Mouse (Mus musculus): ENCODE data around the gene Tmem178b. TPM values are rescaled to one million over a fixed set of nuclear protein-coding genes. Genes with fewer than 3 reads are reported as not detected.

Tmem178b gene
- polyA plus RNA-seq, 1 experiment from 2014 or later = 0.07 TPM

GRCm38 (mm10) chr6:40131936-40132335, 258.9 kb downstream of the Tmem178b start:
- 97% methylated on average over 1 of the region's 1 CpGs for WGBS
- H3K9me3 ChIP-seq (ENCODE audit: low read length) = no peaks in the 10 kb centered on the region
- ATAC-seq (ENCODE audit: low FRiP score, low TSS enrichment) = no peak

GRCm38 (mm10) chr6:40133436-40133835, 260.4 kb downstream of the Tmem178b start:
- Histone ChIP-seq H3K9me3 (ENCODE audit: low read length) (no peaks in the 10 kb centered on the region), H3K4me2 (replicated peaks; ENCODE audit: low read depth, low read length) (no peak overlapping the region), H3K9ac (replicated peaks; ENCODE audit: low read length) (no peak overlapping the region), H3K27ac (ENCODE audit: low read length) (no peak overlapping the region), H3K36me3 (ENCODE audit: insufficient read depth, low read length) (no peaks in the 10 kb centered on the region), H3K4me1 (ENCODE audit: insufficient read depth, low read length) (no peaks in the 10 kb centered on the region), H3K27me3 (ENCODE audit: insufficient read depth, low read length) (no peaks in the 10 kb centered on the region), H3K4me3 (ENCODE audit: low read length) (no peak overlapping the region)
- ATAC-seq (ENCODE audit: low FRiP score, low TSS enrichment) = no peak
- WGBS = 77% methylated on average over 6 of the region's 6 CpGs

More at GRCm38 (mm10) chr6:40131936-40132335, 258.9 kb downstream of the Tmem178b start:
- no peaks in the 10 kb centered on the region for H3K4me1 ChIP-seq (ENCODE audit: insufficient read depth, low read length)
- H3K27ac ChIP-seq (ENCODE audit: low read length) = no peak overlapping the region
- no peak overlapping the region for H3K4me2 ChIP-seq (replicated peaks; ENCODE audit: low read depth, low read length)
- no peaks in the 10 kb centered on the region for H3K36me3 ChIP-seq (ENCODE audit: insufficient read depth, low read length)
- H3K4me3 ChIP-seq (ENCODE audit: low read length) = no peak overlapping the region
- no peak overlapping the region for H3K9ac ChIP-seq (replicated peaks; ENCODE audit: low read length)
- no peaks in the 10 kb centered on the region for H3K27me3 ChIP-seq (ENCODE audit: insufficient read depth, low read length)

- no peak overlapping the region for H3K9ac ChIP-seq (replicated peaks; ENCODE audit: low read length)
- H3K27me3 ChIP-seq (ENCODE audit: insufficient read depth, low read length) = no peaks in the 10 kb centered on the region
- no peak for ATAC-seq (ENCODE audit: low FRiP score, low TSS enrichment)
- no peaks in the 10 kb centered on the region for H3K4me1 ChIP-seq (ENCODE audit: insufficient read depth, low read length)
- H3K9me3 ChIP-seq (ENCODE audit: low read length) = no peaks in the 10 kb centered on the region
- no peak overlapping the region for H3K27ac ChIP-seq (ENCODE audit: low read length)
- no peak overlapping the region for H3K4me2 ChIP-seq (replicated peaks; ENCODE audit: low read depth, low read length)
- no peaks in the 10 kb centered on the region for H3K36me3 ChIP-seq (ENCODE audit: insufficient read depth, low read length)
- H3K4me3 ChIP-seq (ENCODE audit: low read length) = no peak overlapping the region
- 73% methylated on average over 6 of the region's 6 CpGs for WGBS
Observed at GRCm38 (mm10) chr6:40135716-40136115, 262.6 kb downstream of the Tmem178b start.

DNA sequence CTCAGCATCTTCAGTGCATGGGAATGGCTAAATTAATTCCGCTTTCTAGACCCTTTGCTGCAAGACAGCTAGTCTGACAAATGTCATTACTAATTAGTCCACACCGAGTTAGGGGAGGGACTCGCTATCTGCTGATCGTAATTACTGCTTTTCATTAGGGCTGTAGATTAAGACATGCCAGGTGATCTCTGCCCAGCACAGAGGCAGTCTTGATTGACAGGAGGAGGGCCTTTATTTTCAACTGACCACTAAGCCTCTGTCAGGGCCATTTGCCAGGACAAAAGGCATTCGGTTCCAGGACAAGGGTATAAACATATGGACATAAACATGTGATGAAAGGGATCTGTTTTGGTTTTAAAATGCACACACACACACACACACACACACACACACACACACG, 264.3 kb downstream of the Tmem178b start:
- H3K4me1 ChIP-seq (ENCODE audit: insufficient read depth, low read length) = no peaks in the 10 kb centered on the region
- no peak overlapping the region for H3K4me3 ChIP-seq (ENCODE audit: low read length)
- no peaks in the 10 kb centered on the region for H3K27me3 ChIP-seq (ENCODE audit: insufficient read depth, low read length)
- H3K36me3 ChIP-seq (ENCODE audit: insufficient read depth, low read length) = no peaks in the 10 kb centered on the region
- no peak overlapping the region for H3K27ac ChIP-seq (ENCODE audit: low read length)
- no peak for ATAC-seq (ENCODE audit: low FRiP score, low TSS enrichment)
- H3K4me2 ChIP-seq (replicated peaks; ENCODE audit: low read depth, low read length) = no peak overlapping the region
- no peak overlapping the region for H3K9ac ChIP-seq (replicated peaks; ENCODE audit: low read length)
- 70% methylated on average over 6 of the region's 6 CpGs for WGBS
- no peaks in the 10 kb centered on the region for H3K9me3 ChIP-seq (ENCODE audit: low read length)

DNA sequence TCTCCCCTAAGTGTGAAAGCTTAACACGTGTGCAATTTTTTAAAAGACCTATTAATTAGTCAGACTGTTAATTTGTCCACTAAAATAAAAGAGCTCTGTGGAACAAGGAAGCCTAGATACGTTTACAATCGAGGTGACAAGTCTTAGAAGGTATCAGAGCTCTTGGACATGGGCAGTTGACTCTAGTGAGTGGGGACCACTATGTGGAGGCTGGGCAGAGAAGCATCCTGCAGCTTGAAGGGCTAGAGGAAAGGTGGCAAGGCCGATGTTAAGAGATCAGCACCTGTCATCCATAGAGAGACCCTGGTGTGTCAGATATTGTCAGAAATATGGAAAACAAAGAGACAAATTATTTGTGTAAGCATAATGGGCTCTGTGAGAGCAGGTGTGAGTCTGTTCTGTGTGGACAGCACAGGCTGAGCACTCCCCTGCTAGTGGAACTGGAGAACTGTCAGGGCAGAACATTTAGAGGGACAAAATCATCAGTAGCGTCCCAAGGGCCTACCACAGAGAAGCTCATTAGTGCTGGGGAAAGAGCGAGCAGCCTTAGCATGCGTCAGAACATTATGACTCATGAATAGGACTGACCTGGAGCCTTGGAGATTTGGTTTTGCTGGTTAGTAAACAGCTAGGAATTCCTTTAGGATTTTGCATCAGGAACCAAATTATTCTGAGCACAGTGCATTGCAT, 264.9 kb downstream of the Tmem178b start:
- no peak overlapping the region for H3K4me2 ChIP-seq (replicated peaks; ENCODE audit: low read depth, low read length)
- no peaks in the 10 kb centered on the region for H3K27me3 ChIP-seq (ENCODE audit: insufficient read depth, low read length)
- no peak overlapping the region for H3K4me3 ChIP-seq (ENCODE audit: low read length)
- no peak overlapping the region for H3K9ac ChIP-seq (replicated peaks; ENCODE audit: low read length)
- H3K4me1 ChIP-seq (ENCODE audit: insufficient read depth, low read length) = 0 out of 2 replicates have a peak, but pooled peaks cover 3% of the 10 kb centered on the region
- 72% methylated on average over 7 of the region's 7 CpGs for WGBS
- ATAC-seq (ENCODE audit: low FRiP score, low TSS enrichment) = no peak
- no peaks in the 10 kb centered on the region for H3K9me3 ChIP-seq (ENCODE audit: low read length)
- no peak overlapping the region for H3K27ac ChIP-seq (ENCODE audit: low read length)
- no peaks in the 10 kb centered on the region for H3K36me3 ChIP-seq (ENCODE audit: insufficient read depth, low read length)

DNA sequence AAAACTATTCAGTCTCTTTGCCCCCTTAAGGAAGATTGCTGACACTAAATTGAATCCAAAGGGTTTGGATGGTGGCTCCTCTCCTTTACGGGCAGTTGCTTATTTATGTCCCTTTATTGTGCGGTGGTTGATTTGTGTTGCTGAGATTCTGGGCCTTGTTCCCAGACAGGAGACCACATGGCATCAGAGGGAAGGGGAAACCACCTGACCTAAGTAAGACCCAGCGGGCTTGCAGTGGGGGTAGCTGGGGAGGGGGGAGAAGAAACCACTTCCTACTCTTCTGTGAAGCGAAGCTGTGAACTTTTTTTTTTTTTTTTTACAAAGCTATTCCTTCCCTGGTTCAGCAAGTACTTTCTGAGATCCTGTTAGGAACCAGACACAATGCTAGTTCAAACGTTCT, 269.5 kb downstream of the Tmem178b start:
- no peak overlapping the region for H3K27ac ChIP-seq (ENCODE audit: low read length)
- H3K9me3 ChIP-seq (ENCODE audit: low read length) = no peaks in the 10 kb centered on the region
- H3K4me1 ChIP-seq (ENCODE audit: insufficient read depth, low read length) = 0 out of 2 replicates have a peak, but pooled peaks cover 3% of the 10 kb centered on the region
- H3K9ac ChIP-seq (replicated peaks; ENCODE audit: low read length) = no peak overlapping the region
- ATAC-seq (ENCODE audit: low FRiP score, low TSS enrichment) = peak; percentile 54; the same call in 1 of the 2 replicates
- no peaks in the 10 kb centered on the region for H3K36me3 ChIP-seq (ENCODE audit: insufficient read depth, low read length)
- H3K4me2 ChIP-seq (replicated peaks; ENCODE audit: low read depth, low read length) = no peak overlapping the region
- H3K4me3 ChIP-seq (ENCODE audit: low read length) = no peak overlapping the region
- 9% methylated on average over 5 of the region's 5 CpGs for WGBS
- H3K27me3 ChIP-seq (ENCODE audit: insufficient read depth, low read length) = no peaks in the 10 kb centered on the region

- Histone ChIP-seq H3K9ac (replicated peaks; ENCODE audit: low read length) (no peak overlapping the region), H3K36me3 (ENCODE audit: insufficient read depth, low read length) (no peaks in the 10 kb centered on the region), H3K4me1 (ENCODE audit: insufficient read depth, low read length) (0 out of 2 replicates have a peak, but pooled peaks cover 3% of the 10 kb centered on the region), H3K9me3 (ENCODE audit: low read length) (no peaks in the 10 kb centered on the region), H3K27me3 (ENCODE audit: insufficient read depth, low read length) (no peaks in the 10 kb centered on the region), H3K4me3 (ENCODE audit: low read length) (no peak overlapping the region), H3K27ac (ENCODE audit: low read length) (no peak overlapping the region), H3K4me2 (replicated peaks; ENCODE audit: low read depth, low read length) (no peak overlapping the region)
- no peak for ATAC-seq (ENCODE audit: low FRiP score, low TSS enrichment)
- 76% methylated on average over 9 of the region's 9 CpGs for WGBS
Observed at GRCm38 (mm10) chr6:40144371-40144770, 271.3 kb downstream of the Tmem178b start.

- H3K9me3 ChIP-seq (ENCODE audit: low read length) = no peaks in the 10 kb centered on the region
- no peaks in the 10 kb centered on the region for H3K27me3 ChIP-seq (ENCODE audit: insufficient read depth, low read length)
- 0 out of 2 replicates have a peak, but pooled peaks cover 3% of the 10 kb centered on the region for H3K4me1 ChIP-seq (ENCODE audit: insufficient read depth, low read length)
- WGBS = 89% methylated on average over 3 of the region's 3 CpGs
- H3K4me2 ChIP-seq (replicated peaks; ENCODE audit: low read depth, low read length) = no peak overlapping the region
- no peak overlapping the region for H3K4me3 ChIP-seq (ENCODE audit: low read length)
- no peak overlapping the region for H3K27ac ChIP-seq (ENCODE audit: low read length)
- no peaks in the 10 kb centered on the region for H3K36me3 ChIP-seq (ENCODE audit: insufficient read depth, low read length)
- no peak overlapping the region for H3K9ac ChIP-seq (replicated peaks; ENCODE audit: low read length)
- no peak for ATAC-seq (ENCODE audit: low FRiP score, low TSS enrichment)
Observed at GRCm38 (mm10) chr6:40145601-40146000, 272.5 kb downstream of the Tmem178b start.

GRCm38 (mm10) chr6:40152241-40152640, 279.2 kb downstream of the Tmem178b start:
- no peaks in the 10 kb centered on the region for H3K36me3 ChIP-seq (ENCODE audit: insufficient read depth, low read length)
- H3K9ac ChIP-seq (replicated peaks; ENCODE audit: low read length) = no peak overlapping the region
- H3K27ac ChIP-seq (ENCODE audit: low read length) = no peak overlapping the region
- H3K4me2 ChIP-seq (replicated peaks; ENCODE audit: low read depth, low read length) = no peak overlapping the region
- 91% methylated on average over 8 of the region's 8 CpGs for WGBS
- H3K4me3 ChIP-seq (ENCODE audit: low read length) = no peak overlapping the region
- H3K9me3 ChIP-seq (ENCODE audit: low read length) = no peaks in the 10 kb centered on the region
- H3K27me3 ChIP-seq (ENCODE audit: insufficient read depth, low read length) = no peaks in the 10 kb centered on the region
- no peaks in the 10 kb centered on the region for H3K4me1 ChIP-seq (ENCODE audit: insufficient read depth, low read length)
- ATAC-seq (ENCODE audit: low FRiP score, low TSS enrichment) = no peak

DNA sequence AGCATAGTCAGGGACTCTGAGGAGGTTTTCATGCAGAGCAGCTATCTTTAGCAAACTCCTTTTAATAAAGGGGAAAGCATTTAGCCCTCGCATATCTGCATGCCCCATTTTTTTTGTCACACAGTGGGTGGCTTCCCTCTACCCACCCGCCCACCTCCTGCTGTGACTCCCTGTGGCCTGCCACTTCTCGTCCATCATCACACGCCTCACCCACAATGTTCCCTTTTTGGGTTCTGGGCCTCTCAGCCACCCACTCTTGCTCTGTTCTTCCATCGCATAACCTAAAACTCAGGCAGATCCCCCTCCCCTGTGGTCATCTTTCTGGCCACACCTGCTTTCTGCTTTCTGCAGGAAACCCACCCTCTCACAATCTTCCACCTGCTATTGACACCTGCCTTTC, 288.3 kb downstream of the Tmem178b start:
- Histone ChIP-seq H3K27ac (ENCODE audit: low read length) (no peak overlapping the region), H3K9me3 (ENCODE audit: low read length) (no peaks in the 10 kb centered on the region), H3K36me3 (ENCODE audit: insufficient read depth, low read length) (no peaks in the 10 kb centered on the region), H3K4me2 (replicated peaks; ENCODE audit: low read depth, low read length) (no peak overlapping the region), H3K9ac (replicated peaks; ENCODE audit: low read length) (no peak overlapping the region), H3K27me3 (ENCODE audit: insufficient read depth, low read length) (no peaks in the 10 kb centered on the region), H3K4me1 (ENCODE audit: insufficient read depth, low read length) (no peaks in the 10 kb centered on the region), H3K4me3 (ENCODE audit: low read length) (no peak overlapping the region)
- 89% methylated on average over 5 of the region's 5 CpGs for WGBS
- no peak for ATAC-seq (ENCODE audit: low FRiP score, low TSS enrichment)
